Comparison of ENCODE assay signal across 19 mouse cellular contexts in genomic region chr4:32674025-32674424, GRCm38 (mm10). TPM values are rescaled to one million over a fixed set of nuclear protein-coding genes. Genes with fewer than 3 reads are reported as not detected.
A peak's percentile ranks its signal among the peaks of the same experiment; 100 is the strongest.
DNase-seq lines count a peak whose midpoint lies in the region; ATAC-seq and TF ChIP-seq lines count a peak whose summit lies in the region.
"Had no signal": no experiment of that assay in that cellular context is flagged by ENCODE, and none has a peak within 500 bp of the region (broad histone marks: within the 10 kb centered on the region; RNA-seq: fewer than 3 reads in every experiment).

No protein-coding gene starts in this region.

- no peaks in the 10 kb centered on the region for H3K9me3 ChIP-seq in MEL (replicated peaks; ENCODE audit: insufficient read depth, low read length)
- no peaks in the 10 kb centered on the region for H3K9me3 ChIP-seq in forebrain, embryonic 11.5 days (ENCODE audit: control insufficient read depth, low read length)
- H3K9me3 ChIP-seq: G1E had no signal

- no peaks in the 10 kb centered on the region for H3K27me3 ChIP-seq in MEL (ENCODE audit: control insufficient read depth in 1 of 2, insufficient read depth in 2 of 2, low read length in 2 of 2)
- H3K27me3 ChIP-seq in forebrain, embryonic 11.5 days (ENCODE audit: control insufficient read depth, insufficient read depth, low read length), result no peaks in the 10 kb centered on the region
- H3K27me3 ChIP-seq: CH12.LX, Patski had no signal

- TF ChIP-seq RAD21 in MEL (IDR thresholded peaks at IDR 0.05; ENCODE audit: low read depth, low read length), result no peak

- 91% methylated on average over 2 of the region's 2 CpGs for WGBS in forebrain, embryonic 11.5 days

- no peak for ATAC-seq in forebrain, embryonic 11.5 days (replicated peaks; ENCODE audit: low FRiP score)
- ATAC-seq: activated CD4-positive, CD25-positive, alpha-beta regulatory T cell, adult 4 months; CD4-positive, CD25-positive, alpha-beta regulatory T cell, adult 4 months; Patski had no signal

- TF ChIP-seq EP300 in MEL (IDR thresholded peaks at IDR 0.05; ENCODE audit: low read depth in 1 of 2, low read length in 2 of 2), result no peak

- no peak for TF ChIP-seq POLR2A in MEL (IDR thresholded peaks at IDR 0.05; ENCODE audit: control insufficient read depth in 1 of 2, insufficient read depth in 1 of 2, low read depth in 1 of 2, low read length in 2 of 2, poor library complexity in 1 of 2)

- no peak overlapping the region for H3K4me2 ChIP-seq in forebrain, embryonic 11.5 days (ENCODE audit: low read depth, low read length, severe bottlenecking)

- H3K27ac ChIP-seq in MEL (ENCODE audit: control insufficient read depth, low read depth, low read length), result no peak overlapping the region
- no peak overlapping the region for H3K27ac ChIP-seq in forebrain, embryonic 11.5 days (ENCODE audit: low read depth, low read length)

- H3K36me3 ChIP-seq in MEL (ENCODE audit: control insufficient read depth in 1 of 2, insufficient read depth in 2 of 2, low read length in 2 of 2), result peaks cover 6 to 48% of the 10 kb centered on the region in 2 experiments
- H3K36me3 ChIP-seq in forebrain, embryonic 11.5 days (ENCODE audit: control insufficient read depth, insufficient read depth, low read length), result peaks cover 9% of the 10 kb centered on the region; the same call in 1 of the 2 replicates

- no peak for TF ChIP-seq CTCF in MEL (IDR thresholded peaks at IDR 0.05 in 2 of 3, conservative IDR thresholded peaks at IDR 0.05 in 1 of 3; ENCODE audit: control insufficient read depth in 1 of 3, insufficient read depth in 1 of 3, low read depth in 2 of 3, low read length in 3 of 3, poor library complexity in 1 of 3, severe bottlenecking in 1 of 3)

- H3K4me1 ChIP-seq in MEL (ENCODE audit: control insufficient read depth in 1 of 2, insufficient read depth in 2 of 2, low read length in 2 of 2), result peaks cover 0 to 2% of the 10 kb centered on the region in 2 experiments; a peak in 1 of 4 replicates
- H3K4me1 ChIP-seq in forebrain, embryonic 11.5 days (replicated peaks; ENCODE audit: control insufficient read depth, insufficient read depth, low read length), result no peaks in the 10 kb centered on the region

- no peak overlapping the region for H3K9ac ChIP-seq in MEL (ENCODE audit: control insufficient read depth, low read depth, low read length, poor library complexity, severe bottlenecking)
- no peak overlapping the region for H3K9ac ChIP-seq in forebrain, embryonic 11.5 days (ENCODE audit: low read length)

- peak; percentile 34 for DNase-seq in MEL (ENCODE audit: low read depth, low spot score)
- DNase-seq in forebrain, embryonic 11.5 days (ENCODE audit: low spot score), result no peak
- DNase-seq: adrenal gland, adult 2 months; adrenal gland, adult 8-10 months; adrenal gland, postnatal 10 days; adrenal gland, postnatal 14 days; adrenal gland, postnatal 25 days; adrenal gland, postnatal 36 days; B cell, adult 2 months; cerebellum, adult 11 months; cerebellum, adult 11-12 months; cerebellum, adult 18-20 months; cerebellum, adult 2 months; cerebellum, adult 8-10 months had no signal

- H3K79me2 ChIP-seq in MEL (ENCODE audit: control insufficient read depth, insufficient read depth, low read length, poor library complexity), result no peaks in the 10 kb centered on the region

- no peak overlapping the region for H3K4me3 ChIP-seq in MEL (ENCODE audit: control insufficient read depth in 1 of 2, insufficient read depth in 1 of 2, low read depth in 2 of 2, low read length in 2 of 2)
- no peak overlapping the region for H3K4me3 ChIP-seq in forebrain, embryonic 11.5 days (ENCODE audit: low read depth, low read length)

TF ChIP-seq in MEL, 35 proteins besides CTCF, POLR2A, EP300 and RAD21:
- TF ChIP-seq MYB (IDR thresholded peaks at IDR 0.05; ENCODE audit: low read depth, low read length), result no peak
- TF ChIP-seq GATA1 (IDR thresholded peaks at IDR 0.05; ENCODE audit: low read depth, low read length), result no peak
- no peak for TF ChIP-seq SIN3A (IDR thresholded peaks at IDR 0.05; ENCODE audit: low read length)
- no peak; the same call in 1 of the 2 replicates for TF ChIP-seq MXI1 (IDR thresholded peaks at IDR 0.05; ENCODE audit: low read depth, low read length)
- no peak for TF ChIP-seq MAZ (IDR thresholded peaks at IDR 0.05; ENCODE audit: low read depth, low read length)
- TF ChIP-seq TAL1 (IDR thresholded peaks at IDR 0.05; ENCODE audit: low read length), result no peak
- TF ChIP-seq MAX (IDR thresholded peaks at IDR 0.05; ENCODE audit: low read length), result peak; percentile 48
- TF ChIP-seq USF1 (IDR thresholded peaks at IDR 0.05; ENCODE audit: low read depth, low read length), result peak; percentile 76
- no peak for TF ChIP-seq RCOR1 (IDR thresholded peaks at IDR 0.05; ENCODE audit: low read depth, low read length)
- TF ChIP-seq HCFC1 (IDR thresholded peaks at IDR 0.05; ENCODE audit: low read depth, low read length), result no peak
- TF ChIP-seq NELFE (IDR thresholded peaks at IDR 0.05; ENCODE audit: low read depth, low read length), result no peak
- no peak for TF ChIP-seq UBTF (IDR thresholded peaks at IDR 0.05; ENCODE audit: borderline replicate concordance, insufficient read depth, low read depth, low read length)
- no peak for TF ChIP-seq POLR2AphosphoS2 (IDR thresholded peaks at IDR 0.05; ENCODE audit: low read length)
- no peak for TF ChIP-seq GABPA (IDR thresholded peaks at IDR 0.05; ENCODE audit: low read depth, low read length)
- TF ChIP-seq BHLHE40 (IDR thresholded peaks at IDR 0.05; ENCODE audit: borderline replicate concordance, low read depth, low read length), result peak; percentile 67; the same call in 1 of the 2 replicates
- no peak for TF ChIP-seq MEF2A (IDR thresholded peaks at IDR 0.05; ENCODE audit: extremely low read depth, insufficient replicate concordance, low read depth, low read length, poor library complexity, severe bottlenecking)
- TF ChIP-seq MYC (IDR thresholded peaks at IDR 0.05; ENCODE audit: low read depth, low read length), result no peak
- no peak for TF ChIP-seq ZMIZ1 (IDR thresholded peaks at IDR 0.05; ENCODE audit: low read depth, low read length)

RNA-seq across cellular contexts. Expression of gene Mdn1, which starts 17.1 kb away (rescaled TPM):
- 47.9 and 49.8 TPM in 2 replicates for total RNA-seq in MEL (2012; rRNA removed)
- 10 to 100 TPM; 16.1 to 44.5 TPM for polyA plus RNA-seq in MEL (2012; ENCODE audit: insufficient read depth in 1 of 2, insufficient read length in 2 of 2, low read depth in 1 of 2, low replicate concordance in 2 of 2, missing spikeins in 1 of 2)
- 22.9 and 30.8 TPM in 2 replicates for polyA plus RNA-seq in forebrain, embryonic 11.5 days (2014; fragmentation: Nextera tagmentation; extraction: Ambion mirVana)

RNA-seq across cellular contexts. Expression of gene Casp8ap2, which starts 58.8 kb away (rescaled TPM):
- 29.8 and 31.1 TPM in 2 replicates for total RNA-seq in MEL (2012; rRNA removed)
- 10 to 100 TPM; 18.2 to 93.5 TPM for polyA plus RNA-seq in MEL (2012; ENCODE audit: insufficient read depth in 1 of 2, insufficient read length in 2 of 2, low read depth in 1 of 2, low replicate concordance in 2 of 2, missing spikeins in 1 of 2)
- polyA plus RNA-seq in forebrain, embryonic 11.5 days (2014; fragmentation: Nextera tagmentation; extraction: Ambion mirVana), result 65.5 and 70.2 TPM in 2 replicates
